Mouse (Mus musculus) kidney, postnatal 14 days (tissue): ENCODE measurements at regions not wholly inside any gene's neighbourhood (a gene's known extent, or its start where the extent isn't known, plus 50 kb on each side); places are given as distances from the start of the nearest gene placed in this dataset.

Experiments used
- DNase-seq: peaks from one replicate; pipeline ENCODE4 v3.0.0; 2022; ENCODE audit warnings: mixed read lengths

DNA sequence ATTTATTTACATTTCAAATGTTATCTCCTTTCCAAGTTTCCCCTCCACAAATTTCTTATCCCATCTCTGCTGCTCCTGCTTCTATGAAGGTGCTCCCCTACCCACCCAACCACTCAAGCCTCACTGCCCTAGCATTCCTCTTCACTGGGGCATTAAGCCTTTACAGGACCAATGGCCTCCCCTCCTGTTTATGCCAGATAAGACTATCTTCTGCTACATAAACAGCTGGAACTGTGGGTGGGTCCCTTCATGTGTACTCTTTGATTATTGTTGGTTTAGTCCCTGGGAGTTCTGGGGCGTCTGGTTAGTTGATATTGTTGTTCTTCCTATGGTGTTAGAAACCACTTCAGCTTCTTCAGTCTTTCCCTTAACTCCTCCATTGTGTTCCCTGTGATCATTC is 1164.1 kb upstream of the Got2 start:
- no peak for DNase-seq

DNA sequence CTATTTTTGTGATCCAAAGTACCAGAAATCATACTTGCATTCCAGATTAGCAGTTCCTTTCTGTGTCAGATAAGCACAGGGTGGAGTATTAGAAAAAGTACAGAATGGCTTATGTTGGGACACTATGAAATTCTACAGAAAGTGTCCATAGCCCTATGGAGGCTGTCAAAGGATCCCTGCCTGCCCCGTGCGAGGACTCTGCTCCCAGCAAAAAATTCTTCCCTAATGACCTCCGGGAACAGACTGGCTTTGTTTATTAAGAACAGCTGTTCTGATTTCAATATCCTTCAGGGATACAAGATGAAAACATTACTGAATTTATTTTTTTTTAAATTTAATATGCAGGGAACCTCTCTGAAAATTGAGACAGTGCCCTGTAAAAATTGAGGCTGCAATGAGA is 1151.4 kb upstream of the Got2 start:
- no peak for DNase-seq

DNA sequence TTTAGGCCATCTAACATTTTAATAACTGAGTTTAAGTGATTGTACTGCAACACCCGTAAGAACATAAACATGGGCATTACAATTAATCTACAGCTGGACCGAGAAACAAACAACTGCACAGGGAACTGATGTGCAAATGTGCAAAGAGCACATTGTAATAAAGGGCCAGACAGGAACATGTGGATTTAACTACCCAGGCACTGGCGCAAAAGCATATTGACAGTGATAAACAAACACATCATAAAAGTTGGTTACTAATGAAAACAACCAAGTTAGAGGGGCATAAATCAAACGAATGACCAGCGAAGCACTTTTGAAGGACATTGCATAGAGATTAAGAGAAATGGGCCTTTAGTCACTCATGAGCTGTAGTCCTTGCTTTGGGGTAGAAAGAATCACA is 1150.5 kb upstream of the Got2 start:
- no peak for DNase-seq

DNA sequence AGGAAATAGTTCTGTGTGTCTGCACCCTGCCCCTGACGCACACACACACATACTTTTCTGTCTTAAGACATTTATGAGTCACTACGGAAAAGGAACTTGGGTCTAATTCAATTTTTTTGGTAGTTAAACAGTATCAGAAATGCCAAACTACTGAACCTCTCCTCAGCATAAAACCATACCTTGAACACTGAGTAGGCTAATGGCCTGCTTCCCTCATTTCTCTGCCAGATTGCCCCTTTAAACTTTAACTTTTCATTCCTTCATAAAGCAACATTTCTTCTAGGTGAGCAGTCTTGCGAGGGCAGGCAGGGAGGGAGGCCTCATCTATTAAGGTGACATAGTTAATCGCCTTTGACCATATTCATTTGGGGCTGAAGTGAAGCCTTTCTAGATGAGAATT is 1143.8 kb upstream of the Got2 start:
- peak; percentile 8 for DNase-seq

DNA sequence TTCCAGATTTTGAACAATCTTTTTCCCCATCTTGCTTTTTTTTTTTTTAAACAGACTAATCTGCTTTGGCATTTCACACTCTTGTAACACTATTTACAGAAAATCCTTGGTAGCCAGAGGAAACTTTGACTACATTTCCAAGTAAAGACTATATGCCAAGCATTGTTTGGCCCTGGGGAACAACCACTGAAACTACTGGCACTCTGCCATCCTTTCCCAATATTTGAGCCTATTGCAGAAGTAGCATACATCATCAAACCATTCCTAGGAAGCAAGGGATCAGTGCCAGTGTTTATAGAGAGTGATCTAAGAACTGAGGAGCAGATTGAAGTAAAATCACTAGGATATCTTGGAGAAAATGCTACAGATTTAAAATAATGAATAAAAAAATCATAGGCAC is 1127.2 kb upstream of the Got2 start:
- no peak for DNase-seq

DNA sequence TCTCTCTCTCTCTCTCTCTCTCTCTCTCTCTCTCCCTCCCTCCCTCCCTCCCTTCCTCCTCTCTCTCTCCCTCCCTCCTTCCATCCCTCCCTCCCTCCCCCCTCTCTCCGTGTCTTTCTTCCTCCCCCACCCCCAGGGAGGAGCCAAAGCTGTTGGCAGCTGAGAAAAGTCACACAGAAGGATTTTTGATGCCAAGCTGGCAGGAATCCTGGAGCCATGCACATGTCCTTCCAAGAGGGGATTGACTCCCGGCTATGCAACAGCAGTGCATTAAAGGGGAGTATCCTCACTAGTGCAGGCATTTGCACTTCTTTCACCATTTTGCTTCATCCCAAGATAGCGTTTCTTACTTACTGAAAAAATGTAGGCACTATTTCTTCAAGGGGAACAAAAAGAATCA is 1115.8 kb upstream of the Got2 start:
- DNase-seq, result peak; percentile 16

DNA sequence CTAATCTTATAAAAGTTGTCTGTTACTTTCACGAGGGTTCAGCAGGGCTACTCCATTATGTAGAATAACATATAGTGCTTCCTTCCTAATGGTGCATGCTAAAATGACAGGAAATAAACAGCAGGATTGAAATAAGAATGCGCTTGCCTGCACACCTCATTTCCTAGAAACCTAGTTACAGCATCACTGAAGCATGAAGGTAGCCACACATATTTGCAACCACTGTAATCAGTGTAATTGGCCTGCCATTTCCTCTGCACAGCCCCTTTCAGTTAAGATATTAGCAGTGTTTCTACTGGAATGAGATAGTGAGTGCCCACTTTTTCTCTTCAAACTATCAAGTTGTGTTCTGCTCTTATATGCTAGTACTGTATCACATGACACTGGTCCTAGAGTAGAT is 1094.8 kb upstream of the Got2 start:
- DNase-seq, result peak; percentile 29
